Mouse (Mus musculus) thymus, postnatal 36 days (tissue): ENCODE results near the gene Slc26a5.

ENCODE experiments used
- DNase-seq, 2 experiments: peaks; one replicate each; pipeline ENCODE4 v3.0.0; 2022; ENCODE audit warnings: mixed read lengths in 2 of 2

The Slc26a5 gene

GRCm38 (mm10) chr5:21804837-21805236, 60.6 kb downstream of the Slc26a5 start:
- no peak for DNase-seq

- no peak for DNase-seq
Measured at GRCm38 (mm10) chr5:21803691-21804188, 61.7 kb downstream of the Slc26a5 start.

- no peak for DNase-seq
Measured at GRCm38 (mm10) chr5:21802907-21803306, 62.5 kb downstream of the Slc26a5 start.

- DNase-seq, result no peak
Measured at GRCm38 (mm10) chr5:21792166-21792565, 73.2 kb downstream of the Slc26a5 start.

GRCm38 (mm10) chr5:21789061-21789460, 76.3 kb downstream of the Slc26a5 start:
- DNase-seq, result no peak

GRCm38 (mm10) chr5:21787186-21788105, 78.0 kb downstream of the Slc26a5 start:
- DNase-seq, result no peak

- DNase-seq, result peak; percentile 90 to 91
Measured at GRCm38 (mm10) chr5:21786258-21787185, 78.9 kb downstream of the Slc26a5 start.

GRCm38 (mm10) chr5:21785776-21786175, 79.6 kb downstream of the Slc26a5 start:
- DNase-seq, result no peak

GRCm38 (mm10) chr5:21785053-21785452, 80.4 kb downstream of the Slc26a5 start, which contains the start of the genes Dnajc2 and Psmc2:
Gene Dnajc2, minus strand, starts transcription at chr5:21785251.
Gene Psmc2, plus strand, starts transcription at chr5:21785283.
- peak; percentile 84 to 88 for DNase-seq

GRCm38 (mm10) chr5:21784161-21785052, 81.0 kb downstream of the Slc26a5 start:
- DNase-seq, result peak; percentile 11 to 72

- DNase-seq, result no peak
Measured at GRCm38 (mm10) chr5:21776491-21776890, 88.9 kb downstream of the Slc26a5 start.

GRCm38 (mm10) chr5:21769841-21770240, 95.6 kb downstream of the Slc26a5 start:
- no peak for DNase-seq

- no peak for DNase-seq
Measured at GRCm38 (mm10) chr5:21768506-21768905, 96.9 kb downstream of the Slc26a5 start.
